Mouse (Mus musculus) limb, embryonic 14.5 days (tissue): ENCODE data around the gene Srm. TPM values are rescaled to one million over a fixed set of nuclear protein-coding genes. Genes with fewer than 3 reads are reported as not detected.

ENCODE experiments used
- ATAC-seq: fragments of 200-750 bp; cut with Nextera tagmentation; 2 replicates; pipeline ENCODE4 v1.8.0; 2017; ENCODE audit warnings: low read depth, moderate number of reproducible peaks, moderate TSS enrichment; ENCODE audit not compliant: low FRiP score
- DNase-seq: peaks from one replicate; pipeline ENCODE4 v3.0.0-alpha.2; 2015; ENCODE audit warnings: low spot score
- H3K27ac ChIP-seq: fragments of 300-500 bp; sonication (generic); replicated peaks from 2 replicates; pipeline ENCODE4 v1.5.1; 2014; ENCODE audit warnings: low read depth, mild to moderate bottlenecking, low read length, moderate library complexity, mixed read lengths
- H3K27me3 ChIP-seq: fragments of 300-500 bp; sonication (generic); 2 replicates; pipeline ENCODE4 v1.6.1; 2014; ENCODE audit warnings: low read length, mixed read lengths; ENCODE audit not compliant: control insufficient read depth, insufficient read depth
- H3K36me3 ChIP-seq: fragments of 300-500 bp; sonication (generic); 2 replicates; pipeline ENCODE4 v1.6.1; 2014; ENCODE audit warnings: mild to moderate bottlenecking, low read length, moderate library complexity, mixed read lengths; ENCODE audit not compliant: control insufficient read depth, insufficient read depth
- H3K4me1 ChIP-seq: fragments of 300-500 bp; sonication (generic); 2 replicates; pipeline ENCODE4 v1.6.1; 2014; ENCODE audit warnings: antibody characterized with exemption, low read length, mixed read lengths; ENCODE audit not compliant: control insufficient read depth, insufficient read depth
- H3K4me2 ChIP-seq: fragments of 300-500 bp; sonication (generic); replicated peaks from 2 replicates; pipeline ENCODE4 v1.6.1; 2014; ENCODE audit warnings: low read depth, mild to moderate bottlenecking, low read length, moderate library complexity; ENCODE audit not compliant: severe bottlenecking
- H3K4me3 ChIP-seq: fragments of 300-500 bp; sonication (generic); replicated peaks from 2 replicates; pipeline ENCODE4 v1.5.1; 2014; ENCODE audit warnings: low read length
- H3K9ac ChIP-seq: fragments of 300-500 bp; sonication (generic); 2 replicates; pipeline ENCODE4 v1.6.1; 2014; ENCODE audit warnings: mild to moderate bottlenecking, low read depth, low read length, moderate library complexity; ENCODE audit not compliant: severe bottlenecking
- H3K9me3 ChIP-seq: fragments of 300-500 bp; sonication (generic); 2 replicates; pipeline ENCODE4 v1.6.1; 2016; ENCODE audit warnings: low read length; ENCODE audit not compliant: control insufficient read depth
- POLR2A ChIP-seq: fragments of 200-500 bp; IDR thresholded peaks from 2 replicates; pipeline ENCODE4 v1.8.0; 2012; ENCODE audit warnings: inconsistent platforms, mild to moderate bottlenecking, moderate library complexity, borderline replicate concordance; ENCODE audit not compliant: insufficient read depth, insufficient read length; ENCODE audit errors: extremely low read depth
- WGBS: fragments of 180-500 bp; shearing (Covaris S2); extraction: QIAGEN DNeasy Blood & Tissue Kit; methylation state at CpG from one replicate; pipeline ENCODE4 v1.1.7; 2014; 5-methylcytosine and 5-hydroxymethylcytosine counted together
- polyA plus RNA-seq, 2 experiments: library from polyadenylated mRNA; depleted of rRNA in 1 of 2; stranded (reverse) in 1 of 2; unstranded in 1 of 2; fragments of >200 nt; fragmentation: Nextera tagmentation in 1 of 2; extraction: Ambion mirVana in 1 of 2; gene quantifications; 2 replicates each; pipeline versions ENCODE4 v1.2.1 to v1.2.3; 2012 to 2014

Srm gene
- polyA plus RNA-seq, 2 experiments = 188 to 284 TPM

GRCm38 (mm10) chr4:148563595-148563994, 27.7 kb upstream of the Srm start:
- Histone ChIP-seq H3K36me3 (peaks cover 85% of the 10 kb centered on the region), H3K9me3 (no peaks in the 10 kb centered on the region), H3K4me1 (no peaks in the 10 kb centered on the region), H3K9ac (no peak overlapping the region), H3K4me2 (no peak overlapping the region), H3K27ac (no peak overlapping the region), H3K27me3 (no peaks in the 10 kb centered on the region), H3K4me3 (no peak overlapping the region)
- no peak for ATAC-seq
- no peak for DNase-seq
- 94% methylated on average over 12 of the region's 12 CpGs for WGBS
- no peak for TF ChIP-seq POLR2A

- Histone ChIP-seq H3K4me3 (no peak overlapping the region), H3K4me2 (no peak overlapping the region), H3K4me1 (no peaks in the 10 kb centered on the region), H3K36me3 (peaks cover 97% of the 10 kb centered on the region), H3K27me3 (no peaks in the 10 kb centered on the region), H3K9me3 (no peaks in the 10 kb centered on the region), H3K27ac (no peak overlapping the region), H3K9ac (no peak overlapping the region)
- WGBS = 92% methylated on average over 10 of the region's 10 CpGs
- no peak for TF ChIP-seq POLR2A
- no peak for DNase-seq
- no peak for ATAC-seq
These were observed 21.2 kb upstream of the Srm start for GRCm38 (mm10) chr4:148570138-148570537.

GRCm38 (mm10) chr4:148570693-148571295, 20.5 kb upstream of the Srm start:
- WGBS = 95% methylated on average over 9 of the region's 9 CpGs
- Histone ChIP-seq H3K9ac (no peak overlapping the region), H3K27ac (no peak overlapping the region), H3K4me2 (no peak overlapping the region), H3K4me1 (no peaks in the 10 kb centered on the region), H3K36me3 (peaks cover 97% of the 10 kb centered on the region), H3K27me3 (no peaks in the 10 kb centered on the region), H3K9me3 (no peaks in the 10 kb centered on the region), H3K4me3 (no peak overlapping the region)
- no peak for TF ChIP-seq POLR2A
- DNase-seq (no peak), ATAC-seq (no peak; the same call in 1 of the 2 replicates)

DNA sequence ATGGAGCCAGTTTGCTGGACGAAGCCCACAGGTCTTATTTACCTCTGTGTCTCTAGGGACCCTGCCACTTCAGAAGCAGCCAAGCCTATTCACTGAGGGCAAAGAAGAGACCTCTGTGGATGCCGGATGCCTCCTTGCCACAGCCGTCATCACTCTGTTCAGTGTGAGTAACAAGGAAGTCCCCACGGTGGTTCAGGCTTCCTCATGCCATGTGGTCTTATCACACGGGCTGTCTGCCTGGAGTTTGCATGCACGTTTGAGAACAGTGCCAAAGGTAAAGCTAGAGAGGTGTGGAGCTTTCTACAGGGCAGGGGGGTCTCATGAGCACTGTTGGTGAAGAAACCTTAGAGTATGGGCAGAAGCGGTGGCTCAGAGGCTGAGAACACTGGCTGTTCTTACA, 18.1 kb upstream of the Srm start:
- H3K4me3 ChIP-seq = no peak overlapping the region
- DNase-seq (no peak), ATAC-seq (no peak)
- no peak for TF ChIP-seq POLR2A
- no peaks in the 10 kb centered on the region for H3K4me1 ChIP-seq
- 91% methylated on average over 7 of the region's 7 CpGs for WGBS
- no peaks in the 10 kb centered on the region for H3K9me3 ChIP-seq
- no peak overlapping the region for H3K4me2 ChIP-seq
- peaks cover 98% of the 10 kb centered on the region for H3K36me3 ChIP-seq
- no peak overlapping the region for H3K9ac ChIP-seq
- H3K27ac ChIP-seq = no peak overlapping the region
- no peaks in the 10 kb centered on the region for H3K27me3 ChIP-seq

GRCm38 (mm10) chr4:148580765-148581164, 10.5 kb upstream of the Srm start:
- no peak for TF ChIP-seq POLR2A
- H3K4me1 ChIP-seq = no peaks in the 10 kb centered on the region
- no peaks in the 10 kb centered on the region for H3K27me3 ChIP-seq
- H3K4me3 ChIP-seq = no peak overlapping the region
- peaks cover 76% of the 10 kb centered on the region for H3K36me3 ChIP-seq
- H3K4me2 ChIP-seq = no peak overlapping the region
- WGBS = 86% methylated on average over 9 of the region's 9 CpGs
- no peaks in the 10 kb centered on the region for H3K9me3 ChIP-seq
- 0 out of 2 replicates have a peak, but pooled peaks have one; percentile 21 for ATAC-seq
- no peak for DNase-seq
- no peak overlapping the region for H3K9ac ChIP-seq
- no peak overlapping the region for H3K27ac ChIP-seq
